Mouse (Mus musculus): ENCODE measurements around the gene Krt80.

Gene Krt80

GRCm38 (mm10) chr15:101316279-101316912, 53.6 kb downstream of the Krt80 start:
- DNase-seq (ENCODE audit: low spot score): no peak

DNA sequence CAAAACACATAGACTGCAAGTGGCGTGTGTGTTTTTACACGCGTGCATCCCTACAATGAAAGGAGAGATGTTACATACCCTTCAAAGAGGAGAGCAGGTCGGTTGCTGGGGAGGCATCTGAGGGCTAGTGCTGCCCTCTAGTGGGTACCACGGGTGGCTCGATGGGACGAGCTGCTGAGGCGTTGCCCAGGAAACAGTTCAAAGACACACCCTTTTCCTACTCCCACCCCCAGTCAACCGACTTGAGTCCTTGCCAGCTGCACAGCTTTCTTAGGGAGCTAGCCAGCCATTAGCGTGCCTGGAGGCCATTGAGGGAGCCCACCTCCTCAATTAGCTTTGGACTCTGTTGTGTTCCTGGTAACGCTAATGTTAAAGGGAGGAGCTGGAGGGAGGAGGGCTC, 54.1 kb downstream of the Krt80 start:
- peak; percentile 65 for DNase-seq (ENCODE audit: low spot score)

DNA sequence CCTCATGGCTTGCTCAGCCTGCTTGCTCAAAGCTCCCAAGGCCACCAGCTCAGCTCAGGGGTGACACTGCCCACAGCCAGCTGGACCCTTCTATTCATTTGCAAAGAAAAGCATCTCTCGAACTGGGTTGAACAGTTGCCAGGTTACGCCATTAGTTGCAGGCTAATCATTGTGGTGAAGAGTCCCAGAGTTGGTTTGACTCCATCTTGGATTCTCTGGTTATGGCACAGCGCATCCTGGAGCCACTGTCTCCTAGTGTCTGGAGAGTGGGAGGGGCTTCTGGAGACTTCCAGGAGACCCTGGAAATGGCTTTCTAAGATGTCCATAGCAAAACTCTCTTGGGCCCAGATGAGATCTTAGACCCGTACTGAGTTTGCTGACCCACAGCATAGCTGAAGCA, 54.6 kb downstream of the Krt80 start:
- DNase-seq (ENCODE audit: low spot score): no peak

GRCm38 (mm10) chr15:101312006-101312405, 58.0 kb downstream of the Krt80 start:
- DNase-seq (ENCODE audit: low spot score): no peak

DNA sequence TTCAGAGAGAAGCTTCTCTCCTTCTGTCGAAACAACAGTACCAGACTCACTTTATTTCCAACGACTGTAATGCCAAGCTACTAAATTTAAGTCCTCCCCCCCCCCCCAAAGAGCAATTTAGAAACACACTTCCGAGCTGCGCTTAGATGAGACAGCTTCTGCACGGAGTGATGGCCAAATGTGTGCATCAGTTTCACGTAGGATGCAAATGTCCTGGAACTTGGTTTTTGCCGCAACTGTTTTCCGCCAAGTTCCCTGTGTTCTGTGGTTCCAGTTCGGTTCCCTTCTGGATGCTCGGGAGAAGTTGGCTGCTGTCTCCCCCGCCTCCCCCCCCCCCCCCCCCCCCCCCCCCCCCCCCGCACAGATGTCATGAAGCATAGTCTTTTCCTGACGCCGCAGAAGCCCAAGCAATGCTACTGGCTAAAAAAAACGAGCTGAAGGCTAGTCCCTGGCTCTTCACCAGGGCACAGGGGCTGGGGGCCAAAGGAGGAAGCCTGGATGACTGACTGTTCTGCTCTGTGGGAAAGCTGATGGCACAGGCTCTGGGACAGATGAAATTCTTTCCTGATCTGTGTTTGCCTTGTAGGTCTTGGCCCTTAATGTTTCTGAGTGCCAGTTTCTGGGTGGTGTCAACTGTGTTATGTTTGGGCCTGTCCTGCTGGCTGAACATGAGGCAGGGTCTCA, 58.7 kb downstream of the Krt80 start:
- DNase-seq (ENCODE audit: low spot score): no peak

DNA sequence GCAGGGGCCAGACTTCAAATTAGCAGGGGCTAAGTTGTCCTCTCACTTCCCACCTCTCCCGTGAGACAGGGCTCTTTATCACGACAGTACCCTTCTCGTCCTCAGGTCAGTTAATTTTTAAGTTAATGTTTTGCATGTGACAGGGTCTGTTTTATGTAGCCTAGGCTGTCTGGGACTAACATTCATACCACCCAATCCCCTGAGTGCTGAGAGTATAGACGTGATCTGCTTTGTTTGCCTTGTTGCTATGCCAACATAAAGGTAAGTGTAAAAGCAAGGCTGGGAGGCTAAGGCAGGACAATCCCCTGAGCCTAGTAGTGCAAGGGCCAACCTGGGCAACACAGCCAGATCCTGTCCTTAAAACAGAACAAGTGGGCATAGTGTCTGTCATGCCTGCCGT, 60.5 kb downstream of the Krt80 start:
- DNase-seq (ENCODE audit: low spot score): no peak

- no peak for DNase-seq (ENCODE audit: low spot score)
Observed at GRCm38 (mm10) chr15:101308440-101309348, 61.3 kb downstream of the Krt80 start.

DNA sequence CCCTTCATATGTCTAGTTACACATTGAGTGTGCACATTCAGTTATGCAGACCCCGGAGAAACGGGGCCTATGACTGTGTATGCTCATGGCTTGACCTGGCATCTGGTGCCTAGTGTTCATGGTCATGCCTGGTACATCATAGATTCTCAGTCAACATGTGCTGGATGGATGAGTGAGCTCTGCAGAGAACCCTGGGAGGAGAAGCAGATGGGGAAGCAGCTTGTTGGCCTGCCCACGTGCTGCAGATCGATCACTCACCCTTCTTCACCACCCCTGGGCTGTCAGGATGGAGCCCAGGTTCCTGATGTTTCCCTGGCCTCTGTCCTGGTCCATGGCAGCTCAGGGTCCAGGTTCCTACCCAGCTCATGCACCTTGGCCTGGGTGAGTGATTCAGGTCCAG, 63.5 kb downstream of the Krt80 start:
- DNase-seq (ENCODE audit: low spot score): no peak

- no peak for DNase-seq (ENCODE audit: low spot score)
Observed at GRCm38 (mm10) chr15:101303830-101304229, 66.1 kb downstream of the Krt80 start.

GRCm38 (mm10) chr15:101302201-101302600, 67.8 kb downstream of the Krt80 start:
- no peak for DNase-seq (ENCODE audit: low spot score)

GRCm38 (mm10) chr15:101300128-101300527, 69.8 kb downstream of the Krt80 start:
- DNase-seq (ENCODE audit: low spot score): no peak

GRCm38 (mm10) chr15:101299480-101299960, 70.4 kb downstream of the Krt80 start:
- DNase-seq (ENCODE audit: low spot score): no peak

DNA sequence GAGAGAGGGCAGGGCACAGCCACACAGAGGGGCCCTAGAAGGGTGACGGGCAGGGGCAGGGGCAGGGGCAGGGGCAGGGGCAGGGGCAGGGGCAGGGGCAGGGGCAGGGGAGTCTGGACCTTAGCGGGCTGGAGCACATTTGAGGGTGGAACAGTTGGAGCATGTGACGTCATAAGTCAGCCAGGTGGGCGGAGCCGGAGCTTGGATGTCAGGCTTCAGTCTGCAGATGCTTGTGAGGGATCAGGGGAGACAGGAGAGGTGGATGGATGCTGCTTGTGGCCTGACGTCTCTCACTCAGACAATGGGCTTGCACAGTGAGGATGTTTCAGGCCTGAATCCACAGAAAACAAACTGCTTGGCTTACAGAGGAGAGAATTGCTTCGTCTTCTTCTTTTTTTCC, 71.4 kb downstream of the Krt80 start:
- DNase-seq (ENCODE audit: low spot score): peak; percentile 22

GRCm38 (mm10) chr15:101297988-101298387, 72.0 kb downstream of the Krt80 start:
- no peak for DNase-seq (ENCODE audit: low spot score)

Data from c-Kit-positive CD71-positive TER-119-positive erythroid progenitor cells, embryonic 14.5 days (primary cell).